Mouse (Mus musculus): ENCODE measurements around the gene Gm10271. TPM values are rescaled to one million over a fixed set of nuclear protein-coding genes. Genes with fewer than 3 reads are reported as not detected.
A peak's percentile ranks its signal among the peaks of the same experiment; 100 is the strongest.

Gene Gm10271
- polyA plus RNA-seq, 1 experiment from 2014 or later: not detected

GRCm38 (mm10) chr10:116968741-116969140 is 3.7 kb downstream of the Gm10271 start:
- Histone ChIP-seq H3K36me3 (no peaks in the 10 kb centered on the region), H3K4me2 (no peak overlapping the region), H3K4me1 (peaks cover 6% of the 10 kb centered on the region), H3K9ac (no peak overlapping the region), H3K27me3 (no peaks in the 10 kb centered on the region), H3K9me3 (no peaks in the 10 kb centered on the region), H3K4me3 (no peak overlapping the region), H3K27ac (no peak overlapping the region)
- 72% methylated on average over 4 of the region's 4 CpGs for WGBS
- no peak for ATAC-seq (ENCODE audit: borderline replicate concordance, extremely low read depth, low FRiP score, low TSS enrichment)

- Histone ChIP-seq H3K27me3 (no peaks in the 10 kb centered on the region), H3K4me2 (no peak overlapping the region), H3K4me3 (no peak overlapping the region), H3K36me3 (no peaks in the 10 kb centered on the region), H3K27ac (peak overlapping the region; percentile 79), H3K9me3 (no peaks in the 10 kb centered on the region), H3K9ac (no peak overlapping the region), H3K4me1 (peaks cover 6% of the 10 kb centered on the region)
- ATAC-seq (ENCODE audit: borderline replicate concordance, extremely low read depth, low FRiP score, low TSS enrichment): no peak
- WGBS: 51% methylated on average over 6 of the region's 6 CpGs
These were observed 6.3 kb downstream of the Gm10271 start for GRCm38 (mm10) chr10:116966065-116966464.

GRCm38 (mm10) chr10:116965297-116965696 is 7.1 kb downstream of the Gm10271 start:
- Histone ChIP-seq H3K27ac (peak overlapping the region; percentile 79), H3K36me3 (no peaks in the 10 kb centered on the region), H3K4me1 (peaks cover 6% of the 10 kb centered on the region), H3K9ac (no peak overlapping the region), H3K4me3 (no peak overlapping the region), H3K4me2 (no peak overlapping the region), H3K27me3 (no peaks in the 10 kb centered on the region), H3K9me3 (no peaks in the 10 kb centered on the region)
- 33% methylated on average over 5 of the region's 5 CpGs for WGBS
- ATAC-seq (ENCODE audit: borderline replicate concordance, extremely low read depth, low FRiP score, low TSS enrichment): peak; percentile 93

- Histone ChIP-seq H3K27ac (peak overlapping the region; percentile 73), H3K9ac (no peak overlapping the region), H3K4me1 (peaks cover 6% of the 10 kb centered on the region), H3K4me3 (no peak overlapping the region), H3K36me3 (no peaks in the 10 kb centered on the region), H3K4me2 (no peak overlapping the region), H3K9me3 (no peaks in the 10 kb centered on the region), H3K27me3 (no peaks in the 10 kb centered on the region)
- no peak for ATAC-seq (ENCODE audit: borderline replicate concordance, extremely low read depth, low FRiP score, low TSS enrichment)
- WGBS: 61% methylated on average over 4 of the region's 4 CpGs
These were observed 7.8 kb downstream of the Gm10271 start for GRCm38 (mm10) chr10:116964571-116964970.

GRCm38 (mm10) chr10:116964084-116964483 is 8.3 kb downstream of the Gm10271 start:
- Histone ChIP-seq H3K9me3 (no peaks in the 10 kb centered on the region), H3K9ac (no peak overlapping the region), H3K27ac (no peak overlapping the region), H3K4me2 (peak overlapping the region; percentile 28), H3K4me3 (peak overlapping the region; percentile 20), H3K36me3 (no peaks in the 10 kb centered on the region), H3K27me3 (no peaks in the 10 kb centered on the region), H3K4me1 (peaks cover 6% of the 10 kb centered on the region)
- WGBS: 45% methylated on average over 11 of the region's 11 CpGs
- ATAC-seq (ENCODE audit: borderline replicate concordance, extremely low read depth, low FRiP score, low TSS enrichment): no peak

- no peaks in the 10 kb centered on the region for H3K36me3 ChIP-seq
- H3K9ac ChIP-seq: no peak overlapping the region
- H3K4me2 ChIP-seq: peak overlapping the region; percentile 28; the same call in 1 of the 2 replicates
- H3K27ac ChIP-seq: no peak overlapping the region
- H3K4me3 ChIP-seq: no peak overlapping the region
- 49% methylated on average over 17 of the region's 17 CpGs for WGBS
- H3K27me3 ChIP-seq: no peaks in the 10 kb centered on the region
- peaks cover 6% of the 10 kb centered on the region for H3K4me1 ChIP-seq
- no peaks in the 10 kb centered on the region for H3K9me3 ChIP-seq
- no peak for ATAC-seq (ENCODE audit: borderline replicate concordance, extremely low read depth, low FRiP score, low TSS enrichment)
These were observed 9.6 kb downstream of the Gm10271 start for GRCm38 (mm10) chr10:116962803-116963202.

- Histone ChIP-seq H3K36me3 (no peaks in the 10 kb centered on the region), H3K27me3 (no peaks in the 10 kb centered on the region), H3K9ac (no peak overlapping the region), H3K4me2 (no peak overlapping the region), H3K9me3 (no peaks in the 10 kb centered on the region), H3K27ac (no peak overlapping the region), H3K4me1 (peaks cover 6% of the 10 kb centered on the region), H3K4me3 (no peak overlapping the region)
- 81% methylated on average over 14 of the region's 14 CpGs for WGBS
- no peak for ATAC-seq (ENCODE audit: borderline replicate concordance, extremely low read depth, low FRiP score, low TSS enrichment)
These were observed 10.3 kb downstream of the Gm10271 start for GRCm38 (mm10) chr10:116962152-116962551.

- 37% methylated on average over 5 of the region's 5 CpGs for WGBS
- no peak for ATAC-seq (ENCODE audit: borderline replicate concordance, extremely low read depth, low FRiP score, low TSS enrichment)
- H3K27ac ChIP-seq: no peak overlapping the region
These were observed 14.4 kb downstream of the Gm10271 start for GRCm38 (mm10) chr10:116957867-116958551.

GRCm38 (mm10) chr10:116956483-116957158 is 15.8 kb downstream of the Gm10271 start:
- Histone ChIP-seq H3K4me2 (no peak overlapping the region), H3K27me3 (no peaks in the 10 kb centered on the region), H3K4me3 (no peak overlapping the region), H3K9me3 (no peaks in the 10 kb centered on the region), H3K36me3 (no peaks in the 10 kb centered on the region), H3K27ac (no peak overlapping the region), H3K4me1 (no peaks in the 10 kb centered on the region), H3K9ac (no peak overlapping the region)
- 94% methylated on average over 11 of the region's 11 CpGs for WGBS
- no peak for ATAC-seq (ENCODE audit: borderline replicate concordance, extremely low read depth, low FRiP score, low TSS enrichment)

More at GRCm38 (mm10) chr10:116957867-116958551, 14.4 kb downstream of the Gm10271 start:
- H3K4me3 ChIP-seq: no peak overlapping the region
- H3K4me2 ChIP-seq: no peak overlapping the region
- H3K36me3 ChIP-seq: no peaks in the 10 kb centered on the region
- H3K9ac ChIP-seq: no peak overlapping the region
- no peaks in the 10 kb centered on the region for H3K9me3 ChIP-seq
- no peaks in the 10 kb centered on the region for H3K27me3 ChIP-seq
- no peaks in the 10 kb centered on the region for H3K4me1 ChIP-seq

- H3K27ac ChIP-seq: peak overlapping the region; percentile 45; the same call in 1 of the 2 replicates
- no peak overlapping the region for H3K9ac ChIP-seq
- no peak for ATAC-seq (ENCODE audit: borderline replicate concordance, extremely low read depth, low FRiP score, low TSS enrichment)
- no peaks in the 10 kb centered on the region for H3K9me3 ChIP-seq
- WGBS: 77% methylated on average over 6 of the region's 6 CpGs
- H3K27me3 ChIP-seq: no peaks in the 10 kb centered on the region
- no peak overlapping the region for H3K4me2 ChIP-seq
- H3K36me3 ChIP-seq: no peaks in the 10 kb centered on the region
- H3K4me1 ChIP-seq: peaks cover 3% of the 10 kb centered on the region; the same call in 1 of the 2 replicates
- no peak overlapping the region for H3K4me3 ChIP-seq
These were observed 17.2 kb downstream of the Gm10271 start for GRCm38 (mm10) chr10:116955191-116955590.

- H3K27ac ChIP-seq: no peak overlapping the region
- peak overlapping the region; percentile 89 for H3K4me2 ChIP-seq
- 22% methylated on average over 5 of the region's 5 CpGs for WGBS
- no peaks in the 10 kb centered on the region for H3K27me3 ChIP-seq
- no peak for ATAC-seq (ENCODE audit: borderline replicate concordance, extremely low read depth, low FRiP score, low TSS enrichment)
- H3K36me3 ChIP-seq: no peaks in the 10 kb centered on the region
- H3K4me1 ChIP-seq: peaks cover 9% of the 10 kb centered on the region
- H3K9me3 ChIP-seq: no peaks in the 10 kb centered on the region
- H3K9ac ChIP-seq: peak overlapping the region; percentile 19; the same call in 1 of the 2 replicates
- H3K4me3 ChIP-seq: peak overlapping the region; percentile 87
These were observed 21.5 kb downstream of the Gm10271 start for GRCm38 (mm10) chr10:116950886-116951285.
